In the genomic region with DNA sequence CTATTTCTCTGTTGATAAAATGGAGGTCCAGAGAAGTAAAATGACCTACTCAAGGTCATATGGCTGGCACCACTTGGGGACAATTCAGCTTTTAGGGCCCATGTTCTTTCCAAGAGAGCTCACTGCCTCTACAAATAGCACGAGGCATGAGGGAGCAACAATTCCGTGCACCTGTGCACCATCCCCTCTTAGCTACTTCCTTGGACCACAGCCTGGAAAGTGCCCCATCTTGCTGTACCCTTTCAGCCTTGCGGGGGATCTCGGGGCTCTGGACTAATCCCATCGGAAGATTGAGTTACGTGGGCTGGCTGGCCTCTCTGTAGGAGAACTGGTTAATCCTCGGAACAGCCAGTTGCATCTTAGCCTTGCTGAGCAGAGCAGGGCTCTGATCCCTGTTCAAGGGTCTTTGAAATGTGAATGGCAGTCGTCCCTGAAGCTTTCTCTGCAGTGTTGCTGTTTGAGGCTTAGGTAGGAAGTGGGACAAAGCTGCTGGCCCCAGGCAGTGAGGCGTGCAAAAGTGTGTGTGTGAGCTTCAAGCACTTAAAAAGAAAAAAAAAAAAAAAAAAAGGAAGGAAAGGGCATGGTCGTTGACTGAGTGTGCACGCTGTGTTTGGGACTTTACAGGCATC, we compare ENCODE assay signal across 10 mouse cellular contexts.
DNase-seq lines count a peak whose midpoint lies in the region; ATAC-seq and TF ChIP-seq lines count a peak whose summit lies in the region.
"Had no signal": no experiment of that assay in that cellular context is flagged by ENCODE, and none has a peak within 500 bp of the region (broad histone marks: within the 10 kb centered on the region; RNA-seq: fewer than 3 reads in every experiment).

No protein-coding gene starts in this region.

- H3K9me3 ChIP-seq in hindbrain, embryonic 10.5 days: no peaks in the 10 kb centered on the region
- H3K9me3 ChIP-seq in hindbrain, embryonic 14.5 days (ENCODE audit: control insufficient read depth, low read length): no peaks in the 10 kb centered on the region
- H3K9me3 ChIP-seq: embryonic facial prominence, embryonic 15.5 days; hindbrain, embryonic 13.5 days had no signal

- peak; percentile 8 for DNase-seq in hindbrain, embryonic 10.5 days (ENCODE audit: low spot score)
- DNase-seq in hindbrain, embryonic 14.5 days (ENCODE audit: low spot score): no peak
- peak in 1 of 2 experiments; percentile 60 for DNase-seq in spleen, adult 2 months (ENCODE audit: low read depth in 1 of 2, low spot score in 2 of 2)
- DNase-seq in spleen, postnatal 4 days (ENCODE audit: low spot score in 2 of 2): no peak
- peak; percentile 46 for DNase-seq in gastrocnemius, postnatal 25 days
- no peak for DNase-seq in layer of hippocampus, postnatal 36 days
- no peak for DNase-seq in c-Kit-positive CD71-positive TER-119-positive erythroid progenitor cells, embryonic 14.5 days (ENCODE audit: low spot score)

- ATAC-seq in hindbrain, embryonic 14.5 days (ENCODE audit: low FRiP score): no peak
- ATAC-seq: activated CD4-positive, CD25-positive, alpha-beta regulatory T cell, adult 4 months had no signal

- H3K4me2 ChIP-seq in hindbrain, embryonic 14.5 days (replicated peaks): no peak overlapping the region
- H3K4me2 ChIP-seq: embryonic facial prominence, embryonic 15.5 days; hindbrain, embryonic 13.5 days had no signal

- no peak for TF ChIP-seq POLR2A in spleen, adult 2 months (IDR thresholded peaks at IDR 0.05; ENCODE audit: low read depth, low read length)

- no peak overlapping the region for H3K4me3 ChIP-seq in hindbrain, embryonic 10.5 days
- no peak overlapping the region for H3K4me3 ChIP-seq in hindbrain, embryonic 14.5 days (replicated peaks; ENCODE audit: low read length)
- H3K4me3 ChIP-seq in spleen, adult 2 months (ENCODE audit: extremely low read depth, insufficient read depth, insufficient read length): no peak overlapping the region
- H3K4me3 ChIP-seq: embryonic facial prominence, embryonic 15.5 days; hindbrain, embryonic 13.5 days had no signal

- peak overlapping the region; percentile 82 for H3K27ac ChIP-seq in hindbrain, embryonic 10.5 days
- no peak overlapping the region for H3K27ac ChIP-seq in hindbrain, embryonic 14.5 days
- peak overlapping the region; percentile 40; the same call in 1 of the 2 replicates for H3K27ac ChIP-seq in spleen, adult 2 months (ENCODE audit: insufficient read depth, low read length)
- H3K27ac ChIP-seq: embryonic facial prominence, embryonic 15.5 days; hindbrain, embryonic 13.5 days had no signal

- H3K9ac ChIP-seq in hindbrain, embryonic 14.5 days: no peak overlapping the region
- H3K9ac ChIP-seq: embryonic facial prominence, embryonic 15.5 days; hindbrain, embryonic 13.5 days had no signal

- no peak for TF ChIP-seq CTCF in spleen, adult 2 months (IDR thresholded peaks at IDR 0.05; ENCODE audit: extremely low read depth, insufficient read depth, insufficient read length, insufficient replicate concordance)

- 8% methylated on average over 11 of the region's 11 CpGs for WGBS in hindbrain, embryonic 10.5 days
- WGBS in hindbrain, embryonic 14.5 days: 15% methylated on average over 11 of the region's 11 CpGs
- 24% methylated on average over 11 of the region's 11 CpGs for WGBS in spleen, adult 2 months

- no peaks in the 10 kb centered on the region for H3K27me3 ChIP-seq in hindbrain, embryonic 10.5 days (ENCODE audit: insufficient read depth, poor library complexity, severe bottlenecking)
- no peaks in the 10 kb centered on the region for H3K27me3 ChIP-seq in hindbrain, embryonic 14.5 days (ENCODE audit: control insufficient read depth, insufficient read depth, low read length)
- H3K27me3 ChIP-seq in spleen, adult 2 months (ENCODE audit: control insufficient read depth, insufficient read depth, low read length): no peaks in the 10 kb centered on the region
- H3K27me3 ChIP-seq: embryonic facial prominence, embryonic 15.5 days; hindbrain, embryonic 13.5 days had no signal

- peaks cover 49% of the 10 kb centered on the region for H3K4me1 ChIP-seq in hindbrain, embryonic 10.5 days (replicated peaks)
- H3K4me1 ChIP-seq in hindbrain, embryonic 14.5 days (replicated peaks; ENCODE audit: control insufficient read depth, insufficient read depth, low read length): 0 out of 2 replicates have a peak, but pooled peaks cover 4% of the 10 kb centered on the region
- H3K4me1 ChIP-seq in spleen, adult 2 months (ENCODE audit: control insufficient read depth, insufficient read depth, insufficient read length): peaks cover 26% of the 10 kb centered on the region; the same call in 1 of the 2 replicates

- H3K36me3 ChIP-seq in hindbrain, embryonic 10.5 days: no peaks in the 10 kb centered on the region
- no peaks in the 10 kb centered on the region for H3K36me3 ChIP-seq in hindbrain, embryonic 14.5 days (replicated peaks; ENCODE audit: control insufficient read depth, insufficient read depth)
- no peaks in the 10 kb centered on the region for H3K36me3 ChIP-seq in spleen, adult 2 months (ENCODE audit: control insufficient read depth, insufficient read depth, low read length)
- H3K36me3 ChIP-seq: embryonic facial prominence, embryonic 15.5 days; hindbrain, embryonic 13.5 days had no signal

Comparison
In these comparisons a context has a peak if more than half of its experiments do, and no peak if none do; other contexts are left out.
1. DNase-seq: peak in hindbrain, embryonic 10.5 days (single experiment) and gastrocnemius, postnatal 25 days (single experiment); none in hindbrain, embryonic 14.5 days (single experiment), spleen, postnatal 4 days (0 of 2), layer of hippocampus, postnatal 36 days (0 of 2) and c-Kit-positive CD71-positive TER-119-positive erythroid progenitor cells, embryonic 14.5 days (single experiment).